Mouse (Mus musculus): ENCODE data around the gene Ssx2ip.

Gene Ssx2ip

DNA sequence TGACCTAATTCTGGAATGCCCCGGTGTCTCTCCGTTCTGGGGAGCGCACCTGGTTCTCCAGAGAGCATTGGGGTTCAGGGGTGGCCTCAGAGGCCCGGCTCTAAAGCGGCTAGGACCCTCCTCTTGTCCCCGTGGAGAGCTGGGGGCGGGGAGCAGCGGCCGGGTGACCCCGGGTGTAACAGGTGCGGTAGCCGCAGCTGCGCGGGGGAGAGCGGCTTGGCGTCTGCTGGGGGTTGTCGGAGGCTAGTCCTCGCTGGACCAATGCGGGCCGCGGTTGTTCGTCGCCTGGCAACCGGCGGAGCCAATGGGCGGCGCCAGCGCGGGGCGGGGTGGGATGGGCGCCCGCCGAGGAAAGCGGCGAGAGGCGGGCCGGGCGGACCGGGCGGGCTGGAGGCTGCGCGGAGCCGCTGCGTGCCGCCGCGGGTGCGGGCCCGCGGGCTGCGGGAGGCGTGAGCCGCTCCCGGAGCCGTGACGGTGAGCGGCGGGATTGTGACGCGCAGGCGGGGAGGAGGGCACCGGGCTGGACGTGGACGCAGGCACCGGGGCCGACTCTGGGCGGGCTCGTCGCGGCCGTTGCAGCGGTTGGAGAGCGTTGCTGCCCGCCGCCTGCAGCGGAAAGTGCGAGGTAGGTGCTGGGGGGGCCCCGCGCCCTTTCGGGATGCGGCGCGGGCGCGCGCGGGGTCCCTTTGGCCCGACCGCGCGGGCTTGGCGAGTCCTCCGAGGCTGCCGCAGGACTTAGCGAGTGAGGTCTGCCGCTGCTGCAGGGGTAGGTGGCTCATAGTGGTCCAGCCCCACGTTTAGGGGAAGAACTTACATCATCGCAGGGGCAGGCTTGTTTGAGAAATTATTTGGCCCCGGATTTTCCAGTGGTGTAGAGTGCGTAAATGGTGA, at the start of gene Ssx2ip:
Gene Ssx2ip, plus strand, starts transcription at position 332 of the 891 bp plus-strand sequence.
- DNase-seq (ENCODE audit: low spot score), result peak; percentile 95

DNA sequence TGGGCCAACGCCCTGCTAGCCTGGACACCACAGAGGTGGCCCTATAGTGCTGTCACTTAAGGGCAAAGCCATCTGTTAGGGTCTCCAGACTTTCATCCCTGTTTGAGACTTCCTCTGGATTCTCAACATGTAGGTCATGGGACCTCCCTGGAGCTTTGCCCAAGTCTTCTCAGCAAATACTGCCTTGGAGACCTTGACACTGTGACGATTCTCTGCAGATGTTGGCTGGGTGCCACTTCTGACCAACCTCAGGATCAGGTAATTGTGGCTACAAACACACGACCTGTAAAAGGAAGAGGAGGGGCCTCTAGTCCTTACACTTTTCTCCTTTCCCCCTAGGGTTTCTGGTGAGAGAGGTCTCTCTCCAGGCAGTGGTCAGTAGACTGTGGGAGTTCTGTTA, 49.3 kb upstream of the Ssx2ip start:
- no peak for DNase-seq (ENCODE audit: low spot score)

DNA sequence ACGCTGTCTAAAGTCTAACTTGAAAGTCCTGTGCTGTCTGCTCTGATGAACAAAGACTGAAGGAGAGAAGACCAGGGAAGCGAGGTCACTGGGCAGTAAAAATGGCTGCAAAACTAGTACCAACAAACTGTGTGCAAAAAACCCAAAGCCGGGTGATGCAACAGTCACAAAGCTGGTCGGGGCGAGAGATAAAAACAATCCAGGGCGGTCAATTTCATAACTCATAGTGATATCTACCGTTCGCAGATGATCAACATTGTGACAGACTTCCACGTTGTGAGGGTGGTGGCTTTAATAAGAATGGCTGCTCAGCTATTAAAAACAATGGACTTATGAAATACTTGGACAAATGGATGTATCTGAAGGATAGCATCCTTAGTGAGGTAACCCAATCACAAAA, 39.0 kb upstream of the Ssx2ip start:
- no peak for DNase-seq (ENCODE audit: low spot score)

DNA sequence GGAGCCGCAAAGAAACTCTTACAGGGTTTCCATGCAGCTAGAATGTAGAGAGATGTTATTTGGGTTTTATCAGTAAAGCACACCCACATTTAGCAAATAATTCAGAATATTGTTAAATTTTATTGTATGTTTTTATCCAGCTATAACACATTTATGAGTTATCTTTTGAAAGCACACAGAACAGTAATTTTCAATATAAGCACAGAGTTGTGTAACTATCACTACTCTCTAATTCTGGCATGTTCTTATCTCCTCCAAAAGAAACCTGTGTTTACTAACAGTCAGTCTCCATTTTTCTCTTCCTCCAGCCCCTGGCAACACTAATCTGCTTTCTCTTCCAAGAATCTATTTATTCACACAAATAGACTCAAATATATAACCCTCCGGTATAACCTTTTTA, 37.4 kb upstream of the Ssx2ip start:
- DNase-seq (ENCODE audit: low spot score), result no peak

GRCm38 (mm10) chr3:146370553-146371095, 33.8 kb upstream of the Ssx2ip start:
- no peak for DNase-seq (ENCODE audit: low spot score)

DNA sequence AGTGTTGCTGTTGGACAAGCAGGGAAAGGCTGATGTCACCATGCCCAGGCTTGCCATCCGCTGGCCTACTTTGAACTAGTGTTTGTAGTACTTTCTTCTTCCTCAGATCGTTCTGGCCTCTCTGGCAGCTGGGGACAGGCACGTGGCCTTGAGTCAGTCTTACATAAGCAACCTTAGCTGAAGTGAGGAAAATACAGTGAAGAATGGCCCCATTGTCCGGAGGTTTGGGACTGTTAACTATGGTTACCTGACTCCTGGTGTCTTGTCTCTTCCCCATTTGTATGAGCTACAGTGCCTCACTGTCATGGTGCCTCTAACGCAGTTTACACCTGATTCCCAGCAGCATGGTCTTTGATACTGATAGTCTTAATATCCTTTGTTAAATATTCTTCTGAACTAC, 33.2 kb upstream of the Ssx2ip start:
- no peak for DNase-seq (ENCODE audit: low spot score)

GRCm38 (mm10) chr3:146374596-146375175, 29.8 kb upstream of the Ssx2ip start:
- DNase-seq (ENCODE audit: low spot score), result no peak

DNA sequence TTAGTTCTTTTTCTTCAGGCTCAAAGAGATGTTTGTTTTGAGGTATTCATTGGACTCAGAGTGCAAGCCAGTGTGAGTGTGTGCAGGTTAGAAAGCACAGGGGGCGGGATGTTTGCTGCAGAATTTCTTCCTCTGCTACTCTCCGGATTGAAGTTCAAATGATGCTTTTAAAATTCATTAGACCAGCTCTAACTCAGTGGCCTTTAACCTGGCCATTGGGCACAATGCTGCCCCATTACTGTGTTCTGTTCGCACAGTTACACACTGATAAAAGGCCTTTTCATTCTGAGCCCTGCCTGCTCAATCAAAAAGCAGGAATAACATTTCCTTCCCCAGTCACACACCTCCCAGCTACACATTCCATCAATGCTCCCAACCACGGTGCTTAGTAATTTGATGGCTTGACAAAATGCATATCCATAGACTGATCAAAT, 29.2 kb upstream of the Ssx2ip start:
- DNase-seq (ENCODE audit: low spot score), result no peak

DNA sequence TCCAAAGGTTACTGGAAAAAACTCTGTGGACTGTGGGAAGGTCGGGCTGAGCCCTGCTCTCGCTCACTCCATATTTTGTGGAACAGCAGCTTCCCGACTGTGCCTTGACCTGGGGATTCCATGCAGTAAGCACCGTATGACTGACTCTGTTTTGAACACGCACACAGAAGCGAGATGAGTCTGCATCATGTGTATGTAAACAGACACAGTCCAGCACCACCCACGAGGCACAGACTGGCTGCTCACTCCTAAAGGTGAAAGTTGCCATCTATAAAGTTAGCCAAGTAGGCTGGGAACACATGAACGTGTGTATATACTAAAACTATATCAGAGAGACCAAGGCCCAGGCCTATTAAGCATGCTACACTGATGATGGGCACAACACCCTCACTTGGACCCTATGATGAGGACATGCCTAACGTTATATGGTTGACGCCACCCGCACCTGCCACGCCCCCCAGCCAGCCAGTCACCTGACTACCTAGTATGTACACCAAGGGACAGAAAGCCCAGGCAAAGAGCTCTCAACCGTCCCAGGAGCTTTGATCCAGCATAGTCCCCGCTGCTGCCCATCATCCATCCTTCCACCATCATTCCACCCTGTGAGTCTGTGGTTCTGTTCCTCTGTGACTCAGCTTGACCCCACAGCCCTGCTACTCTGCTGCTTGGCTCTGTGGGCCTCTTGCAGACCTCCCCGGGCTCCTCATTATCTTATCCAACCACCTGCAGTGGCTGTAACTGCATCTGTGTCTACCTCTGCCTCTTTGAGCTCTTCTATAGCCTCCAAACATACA, 27.9 kb upstream of the Ssx2ip start:
- no peak for DNase-seq (ENCODE audit: low spot score)

DNA sequence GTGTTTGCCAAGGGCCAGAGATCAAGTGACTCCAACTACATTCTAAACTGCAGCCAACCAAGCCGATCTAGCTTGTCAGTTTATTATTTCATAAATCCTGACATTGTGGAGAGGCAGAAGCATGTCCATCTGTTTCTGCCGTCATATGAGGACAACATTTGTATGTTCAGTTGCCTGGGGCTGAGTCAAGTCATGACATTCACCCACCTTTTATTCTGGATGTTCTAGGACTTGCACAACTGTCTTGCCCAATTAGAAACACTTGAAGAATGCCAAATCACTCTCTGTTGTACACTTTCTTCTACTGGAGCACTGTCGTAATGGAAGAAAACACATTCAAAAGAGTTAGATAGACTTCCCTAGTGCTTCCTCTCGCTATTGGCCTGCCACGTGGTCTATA, 27.2 kb upstream of the Ssx2ip start:
- DNase-seq (ENCODE audit: low spot score), result no peak

DNA sequence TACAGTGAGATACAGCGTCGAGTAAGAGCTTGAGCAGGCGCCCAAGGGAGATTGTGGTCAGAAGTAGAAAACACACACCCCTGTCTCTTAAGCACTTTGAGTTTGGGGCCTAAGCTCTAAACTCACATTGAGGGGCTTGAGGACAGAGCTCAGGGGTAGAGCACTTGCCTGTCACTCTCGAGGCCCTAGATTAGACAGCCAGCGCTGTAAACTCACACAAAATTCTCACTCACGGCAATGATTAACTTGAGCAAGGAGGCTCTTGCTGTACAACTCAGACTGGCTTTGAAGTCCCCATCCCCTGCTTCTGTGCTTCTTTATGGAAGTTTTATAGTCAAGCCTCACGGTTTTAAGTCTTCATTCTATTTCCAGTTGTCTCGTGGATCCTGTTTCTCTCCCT, 25.7 kb upstream of the Ssx2ip start:
- no peak for DNase-seq (ENCODE audit: low spot score)

- no peak for DNase-seq (ENCODE audit: low spot score)
Observed at GRCm38 (mm10) chr3:146379740-146380466, 24.5 kb upstream of the Ssx2ip start.

DNA sequence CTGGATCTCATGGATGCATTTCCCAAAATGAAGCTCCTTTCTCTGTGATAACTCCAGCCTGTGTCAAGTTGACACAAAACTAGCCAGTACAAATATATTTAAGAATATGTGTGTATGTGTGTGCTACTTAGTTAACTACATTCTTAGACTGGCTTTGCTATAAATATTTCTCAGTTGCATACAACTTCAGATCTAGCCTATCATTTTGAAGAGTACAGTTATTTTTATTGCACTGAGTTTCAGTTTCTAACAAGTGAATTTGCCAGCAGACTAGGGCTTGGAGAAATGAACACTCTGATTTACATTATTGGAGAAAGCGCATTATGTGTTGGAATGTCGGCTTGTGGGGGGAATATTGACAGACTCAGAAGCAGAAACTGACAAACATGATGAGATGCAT, 23.6 kb upstream of the Ssx2ip start:
- no peak for DNase-seq (ENCODE audit: low spot score)

GRCm38 (mm10) chr3:146381471-146381870, 23.0 kb upstream of the Ssx2ip start:
- no peak for DNase-seq (ENCODE audit: low spot score)

- no peak for DNase-seq (ENCODE audit: low spot score)
Observed at GRCm38 (mm10) chr3:146386800-146387199, 17.6 kb upstream of the Ssx2ip start.

GRCm38 (mm10) chr3:146392656-146393321, 11.7 kb upstream of the Ssx2ip start:
- DNase-seq (ENCODE audit: low spot score), result no peak

DNA sequence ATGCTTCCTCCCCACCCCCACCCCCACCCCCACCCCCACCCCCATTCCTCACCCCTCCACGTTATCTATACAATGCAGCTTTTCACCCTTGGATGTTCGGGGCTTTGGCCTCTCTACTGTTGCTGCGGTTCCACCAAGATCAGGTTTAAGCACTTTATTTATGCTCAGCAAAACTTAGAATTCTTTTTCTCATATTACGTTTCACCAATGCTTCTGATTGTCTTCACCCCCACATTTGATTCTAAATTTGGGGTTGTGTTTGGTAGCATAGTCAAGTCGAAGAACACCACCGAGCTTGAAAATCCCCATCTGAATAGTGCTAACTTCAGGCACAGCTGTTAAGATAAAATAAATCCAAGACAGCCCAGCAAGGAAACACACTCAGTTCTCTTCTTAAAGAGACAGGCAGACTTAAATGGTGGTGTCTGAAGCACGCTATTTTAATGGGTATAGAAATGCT, 10.8 kb upstream of the Ssx2ip start:
- no peak for DNase-seq (ENCODE audit: low spot score)

GRCm38 (mm10) chr3:146396256-146396655, 8.2 kb upstream of the Ssx2ip start:
- DNase-seq (ENCODE audit: low spot score), result no peak

GRCm38 (mm10) chr3:146396934-146397333, 7.5 kb upstream of the Ssx2ip start:
- DNase-seq (ENCODE audit: low spot score), result no peak

- DNase-seq (ENCODE audit: low spot score), result no peak
Observed at GRCm38 (mm10) chr3:146397847-146398246, 6.6 kb upstream of the Ssx2ip start.

- DNase-seq (ENCODE audit: low spot score), result peak; percentile 32
Observed at GRCm38 (mm10) chr3:146399203-146399602, 5.2 kb upstream of the Ssx2ip start.
